Mouse (Mus musculus) heart, postnatal 14 days (tissue): ENCODE measurements at regions not wholly inside any gene's neighbourhood (a gene's known extent, or its start where the extent isn't known, plus 50 kb on each side); places are given as distances from the start of the nearest gene placed in this dataset.

ENCODE experiments used
- DNase-seq, 2 experiments: peaks; one replicate each; pipeline ENCODE4 v3.0.0; 2021 to 2022
- intact Hi-C: fragments of 180-260 bp; cut with DNase I; formaldehyde crosslinking; loops from one replicate; pipeline ENCODE4 v1.15.1; 2025

- intact Hi-C loops, result no loop called here
- no peak for DNase-seq
Observed at GRCm38 (mm10) chr13:44554686-44555463, 174.4 kb upstream of the Jarid2 start.

GRCm38 (mm10) chr13:44555979-44556378, 173.3 kb upstream of the Jarid2 start:
- DNase-seq, result no peak
- intact Hi-C loops, result no loop called here

DNA sequence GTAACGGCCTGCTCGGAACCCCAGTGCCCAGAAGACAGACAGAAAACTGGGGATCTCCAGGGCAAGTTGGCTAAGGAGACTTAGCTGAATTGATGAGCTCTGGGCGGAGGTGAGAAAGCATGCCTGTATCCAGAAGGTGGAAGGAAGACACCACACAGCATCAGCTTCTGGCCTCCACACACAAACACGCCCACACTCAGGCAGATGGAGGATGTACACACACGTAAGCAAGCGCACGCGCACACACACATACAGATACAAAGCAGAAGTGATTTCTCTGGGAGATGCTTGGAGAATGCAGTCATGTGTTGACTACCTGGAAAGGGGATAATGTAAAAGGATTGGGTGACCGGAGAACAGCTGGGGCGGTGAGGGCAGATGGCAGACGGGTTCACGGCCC, 171.2 kb upstream of the Jarid2 start:
- intact Hi-C loops, result no loop called here
- no peak for DNase-seq

DNA sequence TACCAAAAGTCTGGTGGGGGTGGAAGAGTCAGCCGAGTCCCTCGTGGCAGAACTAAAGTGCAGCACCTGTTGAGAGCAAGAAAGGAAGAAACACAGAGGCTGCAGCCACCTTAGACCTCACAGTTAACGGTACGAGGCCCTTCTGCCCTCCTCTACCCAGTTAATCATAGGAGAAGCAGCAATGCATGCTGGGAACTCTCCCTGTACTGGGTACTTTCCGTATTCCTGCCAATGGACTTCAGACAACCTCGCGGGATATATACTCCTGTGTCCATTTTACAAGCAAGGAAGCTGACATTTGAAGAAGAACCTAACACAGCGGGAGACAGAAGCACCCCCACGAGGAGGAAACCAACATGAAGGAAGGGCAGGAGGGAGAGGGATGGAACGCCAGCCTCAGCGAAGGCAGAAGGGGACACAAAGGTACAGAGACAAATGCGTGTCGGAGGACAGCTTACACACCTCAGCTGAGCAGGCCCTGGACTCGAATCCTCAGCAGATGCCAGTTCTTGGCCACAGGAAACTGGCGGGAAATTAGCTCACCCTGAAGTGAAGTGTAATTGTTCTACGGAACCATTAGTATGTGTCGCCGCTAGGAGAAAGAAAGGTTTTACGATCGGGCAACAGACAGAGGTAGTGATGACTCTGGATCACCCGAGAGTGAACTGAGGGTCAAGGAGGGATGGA, 170.6 kb upstream of the Jarid2 start:
- no peak for DNase-seq
- intact Hi-C loops, result no loop called here

DNA sequence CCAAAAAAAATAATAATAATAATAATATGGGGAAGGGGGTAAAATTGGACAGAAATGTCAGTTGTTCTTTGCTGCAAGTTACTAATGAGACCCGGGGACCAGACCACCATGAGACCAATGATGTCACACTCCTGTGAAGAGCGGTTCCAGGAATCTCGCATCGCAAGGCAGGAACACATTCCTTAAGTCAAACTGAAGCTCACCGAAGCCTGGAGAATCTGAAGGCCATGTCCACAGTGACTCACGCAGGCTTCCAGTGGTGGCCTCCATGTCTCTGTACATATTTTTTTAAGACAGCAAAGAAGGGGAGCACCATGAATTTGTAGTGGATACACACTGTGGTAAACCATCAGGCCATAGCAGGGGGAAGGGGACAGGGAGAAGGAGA, 170.1 kb upstream of the Jarid2 start:
- DNase-seq, result no peak
- intact Hi-C loops, result no loop called here

DNA sequence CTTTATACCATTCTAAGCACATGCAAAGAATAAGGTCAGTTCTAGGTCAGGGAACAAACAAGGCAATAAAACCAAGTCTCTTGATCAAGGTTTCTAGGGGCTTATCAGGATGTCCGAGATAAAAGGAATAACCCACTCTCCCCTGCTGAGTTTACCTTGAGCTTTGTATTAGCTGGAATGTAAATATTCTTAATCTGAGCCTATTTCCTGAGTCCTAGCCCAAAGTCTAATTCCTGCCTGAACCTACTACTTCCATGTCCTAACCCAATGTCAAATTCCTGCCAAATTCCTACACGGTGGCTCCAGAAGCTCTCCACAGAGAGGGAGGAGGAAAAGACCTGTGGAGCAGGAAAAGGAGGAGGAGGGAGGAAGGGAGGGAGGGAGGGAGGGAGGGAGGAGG, 169.6 kb upstream of the Jarid2 start:
- intact Hi-C loops, result no loop called here
- DNase-seq, result no peak

GRCm38 (mm10) chr13:44564705-44565104, 164.6 kb upstream of the Jarid2 start:
- no peak for DNase-seq
- intact Hi-C loops, result no loop called here

DNA sequence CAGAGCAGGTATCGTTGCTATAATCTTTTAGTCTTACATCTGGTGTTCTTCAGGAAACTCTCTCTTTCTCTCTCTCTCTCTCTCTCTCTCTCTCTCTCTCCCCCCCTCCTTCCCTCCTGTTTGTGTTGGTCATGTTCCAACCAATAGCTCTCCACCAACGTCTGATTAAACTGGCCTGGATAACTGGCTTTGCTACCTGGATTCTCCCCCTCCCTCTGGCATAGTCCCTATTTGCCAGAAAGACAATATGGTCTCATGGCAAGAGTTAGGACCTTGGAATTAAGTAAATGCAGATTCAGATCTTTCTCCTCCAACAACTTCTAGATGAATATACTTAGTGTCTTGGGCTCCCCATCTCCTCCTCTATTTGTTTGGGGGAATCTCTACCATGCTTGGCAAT, 161.6 kb upstream of the Jarid2 start:
- intact Hi-C loops, result no loop called here
- DNase-seq, result no peak

DNA sequence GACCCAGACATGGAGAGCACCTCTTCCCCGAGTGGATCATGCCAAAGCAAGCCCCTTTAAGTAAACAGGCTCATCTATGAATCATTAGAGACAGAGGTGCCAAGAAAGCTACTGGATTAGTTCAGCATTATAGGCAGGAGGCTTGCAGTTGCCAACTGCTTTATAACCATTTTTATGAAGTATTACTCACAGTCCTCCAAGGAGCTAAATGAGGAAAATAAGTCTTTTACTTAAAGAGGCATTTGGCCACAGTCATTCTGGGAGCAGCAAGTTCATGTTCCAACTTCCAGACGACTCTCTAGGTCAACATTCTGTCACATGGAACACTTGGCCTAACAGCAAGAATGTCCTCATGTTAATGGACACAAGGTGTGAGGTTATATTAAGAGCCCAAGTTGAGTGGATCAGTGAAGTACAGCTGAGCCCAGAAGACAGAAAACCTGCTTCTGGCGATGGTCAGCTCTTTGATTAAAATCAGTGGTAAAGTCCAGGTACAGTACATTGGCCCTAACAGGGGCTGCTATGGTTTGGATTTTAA, 160.0 kb upstream of the Jarid2 start:
- intact Hi-C loops, result no loop called here
- DNase-seq, result peak in 1 of 2 experiments; percentile 32

- DNase-seq, result no peak
- intact Hi-C loops, result no loop called here
Observed at GRCm38 (mm10) chr13:44573463-44573862, 155.8 kb upstream of the Jarid2 start.

DNA sequence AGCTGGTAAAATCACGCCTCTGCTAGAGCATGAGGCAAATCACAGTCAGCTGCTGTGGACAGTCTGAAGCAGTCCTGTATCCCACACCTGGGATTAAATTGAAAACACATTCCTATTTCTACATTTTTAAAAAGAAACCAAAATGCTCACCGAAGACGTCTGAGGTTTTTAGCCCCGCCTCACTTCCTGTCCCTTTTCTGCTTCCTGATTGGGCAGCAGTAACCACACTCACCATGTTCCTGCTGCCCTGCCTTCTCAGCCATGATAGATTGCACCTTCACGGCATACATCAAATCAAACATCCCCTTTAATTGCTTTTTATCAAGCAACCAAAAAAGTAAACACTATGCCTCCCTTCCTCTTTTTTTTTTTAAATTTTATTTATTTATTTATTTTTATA, 150.1 kb upstream of the Jarid2 start:
- intact Hi-C loops, result no loop called here
- DNase-seq, result no peak

DNA sequence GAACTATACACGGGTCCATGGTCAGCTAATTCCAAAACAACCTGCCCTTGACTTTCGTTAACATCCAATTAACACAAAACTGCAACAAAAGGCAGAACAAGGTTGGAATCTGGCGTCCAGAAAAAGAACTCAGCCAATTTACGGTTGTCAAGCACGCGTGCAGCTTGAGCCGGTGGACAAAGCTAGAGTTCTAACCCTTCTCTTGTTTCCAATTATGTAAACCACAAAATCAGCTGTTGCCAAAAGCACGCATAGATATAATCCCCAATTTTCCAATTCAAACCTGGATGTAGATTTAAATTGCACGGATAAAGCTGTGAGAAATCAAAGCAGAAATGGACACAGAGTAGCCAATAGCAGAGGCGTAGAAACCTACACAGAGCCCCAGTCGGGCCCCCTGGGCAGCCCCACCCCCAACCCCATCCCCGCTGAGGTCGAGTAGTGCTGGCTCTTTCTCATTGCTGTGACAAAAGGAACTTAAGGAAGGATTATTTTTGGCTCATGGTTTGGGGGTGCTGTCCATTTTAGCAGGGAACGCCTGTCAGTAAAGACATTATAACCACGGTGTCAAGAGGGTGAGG, 149.0 kb upstream of the Jarid2 start:
- no peak for DNase-seq
- intact Hi-C loops, result no loop called here

GRCm38 (mm10) chr13:44580767-44581166, 148.5 kb upstream of the Jarid2 start:
- intact Hi-C loops, result no loop called here
- no peak for DNase-seq

- no peak for DNase-seq
- intact Hi-C loops, result no loop called here
Observed at GRCm38 (mm10) chr13:44581947-44582766, 147.1 kb upstream of the Jarid2 start.

- intact Hi-C loops, result no loop called here
- DNase-seq, result no peak
Observed at GRCm38 (mm10) chr13:44582767-44583085, 146.5 kb upstream of the Jarid2 start.

GRCm38 (mm10) chr13:44583614-44584013, 145.7 kb upstream of the Jarid2 start:
- DNase-seq, result no peak
- intact Hi-C loops, result no loop called here

DNA sequence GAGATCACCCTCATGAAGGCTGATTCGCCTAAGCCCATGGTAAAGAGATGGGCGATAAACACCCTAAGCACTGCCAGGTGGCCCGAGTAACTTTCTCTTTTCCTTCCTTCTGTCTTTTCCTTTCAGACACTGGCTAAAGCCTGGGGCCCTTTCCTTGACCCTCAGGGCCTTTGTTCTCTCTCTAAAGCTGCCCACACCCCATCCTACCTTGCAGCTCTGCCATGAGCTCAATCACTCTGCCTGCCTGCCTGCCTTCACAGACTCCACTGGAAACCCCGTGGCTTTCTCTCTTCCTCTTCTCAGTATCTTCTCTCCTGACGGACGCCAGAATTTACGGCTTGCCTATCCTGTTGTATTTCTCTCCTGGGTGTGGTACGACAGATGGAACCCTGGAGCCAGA, 145.1 kb upstream of the Jarid2 start:
- intact Hi-C loops, result no loop called here
- no peak for DNase-seq

DNA sequence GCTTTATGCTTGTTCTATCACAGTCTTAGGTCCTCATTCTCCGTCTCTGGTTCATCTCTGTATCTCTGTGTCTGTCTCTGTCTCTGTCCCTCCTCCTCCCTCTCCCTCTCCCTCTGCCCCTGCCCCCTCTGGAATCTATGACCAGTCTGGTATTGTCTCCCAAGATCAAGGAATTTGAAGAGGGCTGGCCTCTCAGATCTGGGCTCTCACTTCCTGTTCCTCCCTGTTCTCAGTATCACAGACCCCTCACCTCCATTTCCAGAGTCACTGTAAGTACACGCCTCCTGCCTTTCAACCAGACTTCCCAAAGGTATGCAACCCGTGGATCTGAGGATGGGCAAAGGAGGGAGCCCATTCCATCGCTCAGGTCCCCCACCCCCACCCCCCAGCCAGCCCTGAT, 144.7 kb upstream of the Jarid2 start:
- no peak for DNase-seq

DNA sequence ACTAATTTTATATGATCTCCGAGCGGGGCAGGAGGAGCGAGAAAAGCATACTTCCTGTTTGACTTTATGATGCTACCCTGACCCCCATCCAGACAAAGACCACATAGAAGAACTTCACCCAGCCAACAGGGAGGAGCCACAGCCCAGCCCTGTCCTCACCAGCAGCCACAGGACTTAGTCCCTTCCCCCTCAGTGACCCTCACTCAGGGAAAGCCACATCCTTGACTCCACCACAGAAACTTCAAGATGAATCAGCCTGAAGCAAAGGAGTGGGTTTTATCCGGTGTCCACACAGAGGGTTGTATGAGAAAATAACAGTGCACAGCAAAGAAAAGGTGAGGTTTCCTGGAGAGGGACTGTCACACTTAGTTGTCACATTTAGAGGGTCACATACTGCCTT, 141.4 kb upstream of the Jarid2 start:
- intact Hi-C loops, result no loop called here
- DNase-seq, result no peak

More for the DNA sequence above, 144.7 kb upstream of the Jarid2 start:
- intact Hi-C loops, result no loop called here

- intact Hi-C loops, result no loop called here
- DNase-seq, result no peak
Observed at GRCm38 (mm10) chr13:44594645-44595044, 134.6 kb upstream of the Jarid2 start.

GRCm38 (mm10) chr13:44597666-44598065, 131.6 kb upstream of the Jarid2 start:
- DNase-seq, result no peak

More at GRCm38 (mm10) chr13:44597666-44598065, 131.6 kb upstream of the Jarid2 start:
- intact Hi-C loops, result no loop called here
